Mouse (Mus musculus) liver, adult 2 months (tissue): ENCODE data around the gene Cd300lg. TPM values are rescaled to one million over a fixed set of nuclear protein-coding genes. Genes with fewer than 3 reads are reported as not detected.
A peak's percentile ranks its signal among the peaks of the same experiment; 100 is the strongest.

Experiments
- DNase-seq: peaks from one replicate; pipeline ENCODE4 v3.0.0-alpha.2; 2011; ENCODE audit warnings: low read depth, low spot score; ENCODE audit errors: extremely low read depth
- H3K27ac ChIP-seq: fragments of 200-500 bp; replicated peaks from 2 replicates; pipeline ENCODE4 v1.5.1; 2012; ENCODE audit warnings: low read depth, mild to moderate bottlenecking, control low read depth, inconsistent platforms, low read length; ENCODE audit not compliant: insufficient read depth
- H3K27me3 ChIP-seq: fragments of 200-500 bp; 2 replicates; pipeline ENCODE4 v1.6.1; 2012; ENCODE audit warnings: mild to moderate bottlenecking, moderate library complexity, low read length, inconsistent platforms; ENCODE audit not compliant: control insufficient read depth, insufficient read depth
- H3K36me3 ChIP-seq: fragments of 200-500 bp; 2 replicates; pipeline ENCODE4 v1.6.1; 2012; ENCODE audit warnings: low read length, inconsistent platforms; ENCODE audit not compliant: control insufficient read depth, insufficient read depth
- H3K4me1 ChIP-seq: fragments of 200-500 bp; 2 replicates; pipeline ENCODE4 v1.6.1; 2011; ENCODE audit warnings: low read length; ENCODE audit not compliant: control insufficient read depth, insufficient read depth
- H3K4me3 ChIP-seq: fragments of 200-500 bp; 2 replicates; pipeline ENCODE4 v1.5.1; 2011; ENCODE audit warnings: low read depth, mild to moderate bottlenecking, control low read depth, low read length, moderate library complexity; ENCODE audit not compliant: insufficient read depth
- H3K79me2 ChIP-seq: fragments of 200-500 bp; 2 replicates; pipeline ENCODE4 v1.6.1; 2012; ENCODE audit warnings: inconsistent platforms, mild to moderate bottlenecking, low read length, moderate library complexity; ENCODE audit not compliant: control insufficient read depth, insufficient read depth
- H3K9ac ChIP-seq: fragments of 200-500 bp; 2 replicates; pipeline ENCODE4 v1.6.1; 2012; ENCODE audit warnings: low read depth, mild to moderate bottlenecking, control low read depth, inconsistent platforms, low read length
- CTCF ChIP-seq: fragments of 200-500 bp; IDR thresholded peaks from 2 replicates; pipeline ENCODE4 v1.5.1; 2011; ENCODE audit warnings: low read depth, low read length, control low read depth
- POLR2A ChIP-seq: fragments of 200-500 bp; IDR thresholded peaks from 2 replicates; pipeline ENCODE4 v1.6.1; 2011; ENCODE audit warnings: low read length, control low read depth; ENCODE audit not compliant: insufficient read depth; ENCODE audit errors: extremely low read depth
- WGBS: fragments of 180-500 bp; shearing (Covaris S2); methylation state at CpG from one replicate; pipeline ENCODE4 v1.1.7; 2018; 5-methylcytosine and 5-hydroxymethylcytosine counted together
- polyA plus RNA-seq: library from polyadenylated mRNA; depleted of rRNA; stranded (reverse); fragments of >200 nt; gene quantifications from 2 replicates; pipeline ENCODE4 v1.2.3, GENCODE M21; 2012
- total RNA-seq: library from RNA; depleted of rRNA; stranded (reverse); fragments of >200 nt; gene quantifications from 2 replicates; pipeline ENCODE4 v1.2.3, GENCODE M21; 2014

Gene Cd300lg
- total and polyA plus RNA-seq, 2 experiments, result 8.4 to 13.3 TPM

DNA sequence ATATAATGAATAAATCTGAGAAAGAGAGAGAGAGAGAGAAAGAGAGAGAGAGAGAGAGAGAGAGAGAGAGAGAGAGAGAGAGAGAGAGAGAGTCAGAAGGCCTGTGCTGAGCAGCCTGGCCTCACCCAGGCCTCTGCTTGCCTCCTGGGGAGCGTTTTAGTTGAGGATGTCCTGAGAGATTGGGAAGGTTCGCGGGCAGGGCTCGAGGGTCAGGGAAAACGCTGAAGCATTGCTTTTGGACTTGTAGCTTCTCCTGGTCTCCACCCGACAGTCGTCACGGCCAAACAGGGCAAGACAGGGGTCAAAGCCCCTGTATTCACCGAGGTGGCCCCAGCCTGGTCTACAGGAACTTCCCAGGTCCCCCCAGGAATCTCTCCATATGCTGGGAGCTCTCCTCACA is 5.3 kb downstream of the Cd300lg start:
- 72% methylated on average over 9 of the region's 9 CpGs for WGBS
- Histone ChIP-seq H3K9ac (no peak overlapping the region), H3K27ac (peak overlapping the region; percentile 38), H3K4me3 (no peak overlapping the region), H3K4me1 (no peaks in the 10 kb centered on the region), H3K79me2 (no peaks in the 10 kb centered on the region), H3K36me3 (no peaks in the 10 kb centered on the region), H3K27me3 (no peaks in the 10 kb centered on the region)
- DNase-seq, result no peak
- no peak for TF ChIP-seq CTCF
- no peak for TF ChIP-seq POLR2A

GRCm38 (mm10) chr11:102049875-102050482 is 8.7 kb downstream of the Cd300lg start:
- no peak overlapping the region for H3K9ac ChIP-seq
- no peak for DNase-seq
- WGBS, result 62% methylated on average over 14 of the region's 14 CpGs
- H3K4me1 ChIP-seq, result peaks cover 8% of the 10 kb centered on the region; the same call in 1 of the 2 replicates
- no peak overlapping the region for H3K4me3 ChIP-seq
- H3K27me3 ChIP-seq, result no peaks in the 10 kb centered on the region
- no peaks in the 10 kb centered on the region for H3K79me2 ChIP-seq
- no peaks in the 10 kb centered on the region for H3K36me3 ChIP-seq
- TF ChIP-seq POLR2A (no peak), CTCF (no peak)
- peak overlapping the region; percentile 77 for H3K27ac ChIP-seq

DNA sequence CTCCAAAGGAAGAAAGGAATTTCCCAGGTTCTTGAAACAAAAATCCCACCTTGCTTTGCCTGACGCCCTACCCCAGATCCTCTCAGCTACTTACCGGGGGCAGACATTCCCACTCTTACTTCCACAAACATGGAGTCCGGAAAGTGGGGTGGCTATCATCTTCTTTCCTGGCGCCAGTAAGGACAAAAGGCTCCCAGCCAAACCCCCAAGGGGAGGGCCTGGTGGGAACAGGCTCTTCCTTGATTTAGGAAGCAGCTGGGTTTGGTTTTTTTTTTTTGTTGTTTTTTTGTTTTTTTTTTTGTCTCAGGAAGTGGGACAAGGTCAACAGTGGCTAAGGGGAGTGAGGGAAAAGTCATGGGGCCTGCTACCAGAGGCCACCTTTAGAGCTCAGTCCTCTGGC is 10.2 kb downstream of the Cd300lg start:
- 70% methylated on average over 4 of the region's 4 CpGs for WGBS
- H3K27ac ChIP-seq, result peak overlapping the region; percentile 77
- DNase-seq, result peak; percentile 22
- H3K4me1 ChIP-seq, result peaks cover 8% of the 10 kb centered on the region; the same call in 1 of the 2 replicates
- no peaks in the 10 kb centered on the region for H3K79me2 ChIP-seq
- H3K36me3 ChIP-seq, result no peaks in the 10 kb centered on the region
- no peaks in the 10 kb centered on the region for H3K27me3 ChIP-seq
- no peak overlapping the region for H3K4me3 ChIP-seq
- H3K9ac ChIP-seq, result no peak overlapping the region
- TF ChIP-seq POLR2A (no peak), CTCF (no peak)

DNA sequence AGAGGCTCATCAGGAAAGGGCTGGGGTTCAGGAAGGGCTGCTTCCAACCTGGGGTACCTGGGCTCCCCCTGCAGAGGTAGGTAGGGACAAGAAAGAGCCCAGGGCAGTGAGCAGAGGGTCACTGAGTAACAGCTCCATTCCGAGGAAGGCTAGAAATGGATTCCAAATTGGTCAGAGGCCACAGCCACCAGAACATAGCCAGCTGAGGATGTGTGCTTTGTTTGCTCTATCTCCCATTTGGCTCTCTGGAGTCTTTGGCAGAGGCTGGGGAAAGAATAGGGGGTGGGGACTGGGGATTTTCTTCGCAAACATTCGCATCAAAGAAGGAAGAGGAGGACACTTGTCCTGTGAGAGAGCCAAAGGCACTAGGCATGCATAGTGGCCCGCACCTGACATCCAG is 10.6 kb downstream of the Cd300lg start:
- no peaks in the 10 kb centered on the region for H3K79me2 ChIP-seq
- no peak overlapping the region for H3K4me3 ChIP-seq
- H3K4me1 ChIP-seq, result peaks cover 8% of the 10 kb centered on the region; the same call in 1 of the 2 replicates
- H3K27me3 ChIP-seq, result no peaks in the 10 kb centered on the region
- H3K36me3 ChIP-seq, result no peaks in the 10 kb centered on the region
- DNase-seq, result peak; percentile 63
- peak overlapping the region; percentile 76 for H3K27ac ChIP-seq
- H3K9ac ChIP-seq, result no peak overlapping the region
- WGBS, result 37% methylated on average over 4 of the region's 4 CpGs
- TF ChIP-seq POLR2A (no peak), CTCF (no peak)

DNA sequence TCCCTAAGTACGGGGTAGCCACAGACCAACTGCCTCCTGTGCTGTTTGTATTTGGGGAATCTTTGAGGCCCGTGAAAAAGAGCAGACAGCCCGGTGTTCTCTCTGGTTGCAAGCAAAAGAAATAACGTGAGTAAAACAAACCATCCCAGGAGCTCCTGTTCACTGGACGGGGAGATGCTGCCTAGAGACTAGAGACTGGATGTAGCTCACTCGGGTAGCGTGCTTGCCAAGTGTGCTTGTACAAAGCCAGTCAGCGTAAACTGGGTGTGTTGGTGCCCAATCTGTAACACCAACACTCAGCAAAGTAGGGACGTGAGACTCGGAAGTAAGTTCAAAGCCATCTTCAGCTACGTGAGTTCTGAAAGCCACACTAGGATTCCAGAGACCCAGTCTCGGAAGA is 11.4 kb downstream of the Cd300lg start:
- no peak overlapping the region for H3K4me3 ChIP-seq
- H3K4me1 ChIP-seq, result peaks cover 8% of the 10 kb centered on the region; the same call in 1 of the 2 replicates
- H3K27me3 ChIP-seq, result no peaks in the 10 kb centered on the region
- peak overlapping the region; percentile 14; the same call in 1 of the 2 replicates for H3K9ac ChIP-seq
- no peak for DNase-seq
- H3K36me3 ChIP-seq, result no peaks in the 10 kb centered on the region
- no peaks in the 10 kb centered on the region for H3K79me2 ChIP-seq
- H3K27ac ChIP-seq, result peak overlapping the region; percentile 76
- 75% methylated on average over 12 of the region's 12 CpGs for WGBS
- TF ChIP-seq CTCF (no peak), POLR2A (no peak)

GRCm38 (mm10) chr11:102053183-102053582 is 11.9 kb downstream of the Cd300lg start:
- no peaks in the 10 kb centered on the region for H3K27me3 ChIP-seq

More at GRCm38 (mm10) chr11:102053183-102053582, 11.9 kb downstream of the Cd300lg start:
- Histone ChIP-seq H3K9ac (no peak overlapping the region), H3K27ac (peak overlapping the region; percentile 76), H3K4me3 (no peak overlapping the region), H3K4me1 (peaks cover 8% of the 10 kb centered on the region; the same call in 1 of the 2 replicates), H3K36me3 (no peaks in the 10 kb centered on the region), H3K79me2 (no peaks in the 10 kb centered on the region)
- TF ChIP-seq POLR2A (no peak), CTCF (no peak)
- DNase-seq, result peak; percentile 68
- 51% methylated on average over 7 of the region's 7 CpGs for WGBS
